Mouse (Mus musculus) CH12.LX (cell line): ENCODE data around the gene Styxl1.

Experiments used
- CTCF ChIP-seq, 2 experiments: IDR thresholded peaks in 1 of 2; conservative IDR thresholded peaks in 1 of 2; 2 replicates each; pipeline ENCODE4 v1.5.1; 2011 to 2012; ENCODE audit warnings: low read depth in 2 of 2, low read length in 2 of 2, improper control_type of control experiment in 1 of 2, inconsistent platforms in 1 of 2, mild to moderate bottlenecking in 1 of 2, moderate library complexity in 1 of 2
- MAFK ChIP-seq: IDR thresholded peaks from 2 replicates; pipeline ENCODE4 v1.6.1; 2011; ENCODE audit warnings: low read length, improper control_type of control experiment; ENCODE audit not compliant: insufficient replicate concordance
- POLR2A ChIP-seq: IDR thresholded peaks from 2 replicates; pipeline ENCODE4 v1.6.1; 2011; ENCODE audit warnings: low read depth, mild to moderate bottlenecking, improper control_type of control experiment, low read length

- no peak for TF ChIP-seq MAFK
- TF ChIP-seq POLR2A: no peak
- TF ChIP-seq CTCF (conservative IDR thresholded peaks at IDR 0.05 in 1 of 2, IDR thresholded peaks at IDR 0.05 in 1 of 2; ENCODE audit: low read depth in 2 of 2, low read length in 2 of 2): no peak
These were observed 65.4 kb downstream of the Styxl1 start for GRCm38 (mm10) chr5:135712803-135713202.
